Mouse (Mus musculus) heart, adult 2 months (tissue): ENCODE measurements at regions not wholly inside any gene's neighbourhood (a gene's known extent, or its start where the extent isn't known, plus 50 kb on each side); places are given as distances from the start of the nearest gene placed in this dataset.

Experiments used
- CTCF ChIP-seq: fragments of 200-600 bp; IDR thresholded peaks from 2 replicates; pipeline ENCODE4 v1.8.1; 2022; ENCODE audit warnings: antibody characterized with exemption, mild to moderate bottlenecking, moderate library complexity
- POLR2A ChIP-seq: fragments of 200-500 bp; IDR thresholded peaks from 2 replicates; pipeline ENCODE4 v1.6.1; 2011; ENCODE audit warnings: mild to moderate bottlenecking, low read depth, low read length, control low read depth; ENCODE audit not compliant: insufficient read depth

- no peak for TF ChIP-seq CTCF
- TF ChIP-seq POLR2A: no peak
These were observed 216.2 kb downstream of the Vrk1 start for GRCm38 (mm10) chr12:106226276-106226675.
